Mouse (Mus musculus) bone marrow, adult 2 months (tissue): ENCODE measurements around the gene Jak2.

ENCODE experiments used
- CTCF ChIP-seq: fragments of 200-500 bp; IDR thresholded peaks from 2 replicates; pipeline ENCODE4 v1.5.1; 2011; ENCODE audit warnings: low read length, control low read depth; ENCODE audit not compliant: control insufficient read depth, insufficient read depth
- POLR2A ChIP-seq: fragments of 200-500 bp; IDR thresholded peaks from 2 replicates; pipeline ENCODE4 v1.6.1; 2011; ENCODE audit warnings: low read depth, mild to moderate bottlenecking, control low read depth, low read length, borderline replicate concordance; ENCODE audit not compliant: control insufficient read depth

- TF ChIP-seq CTCF, result no peak
- no peak for TF ChIP-seq POLR2A
These were observed 3.0 kb downstream of the Jak2 start for GRCm38 (mm10) chr19:29254671-29255070.
